Comparison of ENCODE assay signal across 8 mouse cellular contexts in the genomic region with DNA sequence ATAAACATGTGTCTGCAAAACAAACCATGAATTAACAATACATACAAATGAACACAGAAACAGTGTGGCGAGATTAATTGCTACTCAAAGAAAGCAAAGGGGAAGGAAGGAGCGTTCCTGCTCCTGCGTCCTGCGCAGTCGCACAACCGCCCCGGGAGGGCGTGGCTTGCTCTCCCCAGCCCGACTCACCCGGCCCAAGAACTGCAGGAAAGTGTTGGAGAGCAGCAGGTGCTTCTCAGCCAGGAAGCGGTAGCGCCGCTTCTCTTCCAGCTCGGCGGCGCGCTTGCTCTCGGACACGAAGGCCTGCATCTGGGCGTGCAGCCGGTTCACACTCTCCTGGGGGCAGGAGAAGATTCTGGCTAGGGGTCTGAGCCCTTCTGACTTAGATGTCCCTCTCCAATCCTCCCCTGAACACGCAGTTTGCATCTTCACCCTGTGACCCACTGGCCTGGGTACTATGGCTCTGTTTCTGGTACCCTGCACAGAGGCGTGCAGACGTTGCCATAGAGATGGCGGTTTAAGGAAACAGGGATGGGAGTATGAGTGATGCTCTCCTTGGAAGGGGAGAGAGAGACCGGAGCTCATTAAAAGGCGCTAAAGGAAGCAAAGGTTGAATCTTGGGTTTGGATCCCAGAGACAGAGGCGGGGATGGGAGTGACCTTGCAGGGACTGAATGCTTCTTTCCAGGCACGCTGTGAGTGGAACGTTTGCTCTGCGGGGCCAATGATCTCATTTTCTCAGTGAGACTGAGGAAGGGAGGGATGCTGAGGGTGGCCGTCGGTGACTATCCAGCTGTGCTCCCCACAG. TPM values are rescaled to one million over a fixed set of nuclear protein-coding genes. Genes with fewer than 3 reads are reported as not detected.
A peak's percentile ranks its signal among the peaks of the same experiment; 100 is the strongest.
DNase-seq lines count a peak whose midpoint lies in the region; ATAC-seq and TF ChIP-seq lines count a peak whose summit lies in the region.

No protein-coding gene starts in this region.

- H3K79me2 ChIP-seq in liver, adult 2 months (ENCODE audit: control insufficient read depth, insufficient read depth, low read length), result no peaks in the 10 kb centered on the region

- intact Hi-C loops in gastrocnemius, postnatal 14 days (cut with DNase I; ENCODE audit: low total_unique reads), result loop anchor here (10.0 kb wide), 1 partner anchor 74 kb away; a partner anchor contains a TSS

- H3K36me3 ChIP-seq in hindbrain, postnatal 0 days (ENCODE audit: insufficient read depth, low read length), result no peaks in the 10 kb centered on the region
- no peaks in the 10 kb centered on the region for H3K36me3 ChIP-seq in liver, adult 2 months (ENCODE audit: control insufficient read depth, insufficient read depth, low read length)
- H3K36me3 ChIP-seq in midbrain, postnatal 0 days (ENCODE audit: insufficient read depth, low read length), result no peaks in the 10 kb centered on the region
- H3K36me3 ChIP-seq in stomach, embryonic 16.5 days (ENCODE audit: control insufficient read depth, insufficient read depth, low read length), result no peaks in the 10 kb centered on the region

- no peak overlapping the region for H3K27ac ChIP-seq in hindbrain, postnatal 0 days
- no peak overlapping the region for H3K27ac ChIP-seq in liver, adult 2 months (replicated peaks; ENCODE audit: insufficient read depth, low read depth, low read length)
- H3K27ac ChIP-seq in midbrain, postnatal 0 days (ENCODE audit: low read depth, low read length), result peak overlapping the region; percentile 34; the same call in 1 of the 2 replicates
- H3K27ac ChIP-seq in stomach, embryonic 16.5 days (ENCODE audit: low read length), result peak overlapping the region; percentile 60

- H3K9ac ChIP-seq in hindbrain, postnatal 0 days (replicated peaks; ENCODE audit: low read length), result peak overlapping the region; percentile 39
- peak overlapping the region; percentile 26; the same call in 1 of the 2 replicates for H3K9ac ChIP-seq in liver, adult 2 months (ENCODE audit: low read depth, low read length)
- peak overlapping the region; percentile 13; the same call in 1 of the 2 replicates for H3K9ac ChIP-seq in midbrain, postnatal 0 days (replicated peaks; ENCODE audit: low read length, poor library complexity, severe bottlenecking)
- H3K9ac ChIP-seq in stomach, embryonic 16.5 days (ENCODE audit: low read length), result peak overlapping the region; percentile 61

- TF ChIP-seq POLR2A in liver, adult 2 months (IDR thresholded peaks at IDR 0.05; ENCODE audit: extremely low read depth, insufficient read depth, low read length), result no peak

- peak overlapping the region; percentile 37 for H3K4me3 ChIP-seq in hindbrain, postnatal 0 days (ENCODE audit: low read length)
- H3K4me3 ChIP-seq in liver, adult 2 months (ENCODE audit: insufficient read depth, low read depth, low read length), result no peak overlapping the region; the same call in 1 of the 2 replicates
- H3K4me3 ChIP-seq in midbrain, postnatal 0 days (ENCODE audit: low read depth, low read length), result peak overlapping the region; percentile 39
- peak overlapping the region; percentile 41 for H3K4me3 ChIP-seq in stomach, embryonic 16.5 days (replicated peaks; ENCODE audit: low read length)

- 1% methylated on average over 33 of the region's 33 CpGs for WGBS in hindbrain, postnatal 0 days
- 40% methylated on average over 33 of the region's 33 CpGs for WGBS in liver, adult 2 months
- under 1% methylated on average over 33 of the region's 33 CpGs for WGBS in midbrain, postnatal 0 days
- 3% methylated on average over 33 of the region's 33 CpGs for WGBS in stomach, embryonic 16.5 days

- peak overlapping the region; percentile 62 for H3K4me2 ChIP-seq in hindbrain, postnatal 0 days (ENCODE audit: low read depth, low read length)
- H3K4me2 ChIP-seq in midbrain, postnatal 0 days (ENCODE audit: low read depth, low read length, poor library complexity, severe bottlenecking), result peak overlapping the region; percentile 62
- H3K4me2 ChIP-seq in stomach, embryonic 16.5 days (ENCODE audit: low read depth, low read length), result peak overlapping the region; percentile 67

- peak; percentile 69; the same call in 1 of the 2 replicates for ATAC-seq in frontal cortex, adult (ENCODE audit: low TSS enrichment)
- peak; percentile 79; the same call in 1 of the 2 replicates for ATAC-seq in hindbrain, postnatal 0 days
- 0 out of 2 replicates have a peak, but pooled peaks have one; percentile 35 for ATAC-seq in midbrain, postnatal 0 days (ENCODE audit: low FRiP score)
- ATAC-seq in stomach, embryonic 16.5 days (ENCODE audit: insufficient read depth, low FRiP score), result peak; percentile 72; the same call in 1 of the 2 replicates

- H3K4me1 ChIP-seq in hindbrain, postnatal 0 days (ENCODE audit: insufficient read depth, low read length), result no peaks in the 10 kb centered on the region
- H3K4me1 ChIP-seq in liver, adult 2 months (ENCODE audit: control insufficient read depth, insufficient read depth, low read length), result no peaks in the 10 kb centered on the region
- H3K4me1 ChIP-seq in midbrain, postnatal 0 days (ENCODE audit: insufficient read depth, low read length), result no peaks in the 10 kb centered on the region
- H3K4me1 ChIP-seq in stomach, embryonic 16.5 days (ENCODE audit: control insufficient read depth, insufficient read depth, low read length), result peaks cover 12% of the 10 kb centered on the region

- no peak for TF ChIP-seq CTCF in hindbrain, postnatal 0 days (IDR thresholded peaks at IDR 0.05; ENCODE audit: low read depth)
- TF ChIP-seq CTCF in liver, adult 2 months (IDR thresholded peaks at IDR 0.05; ENCODE audit: low read depth, low read length), result no peak
- TF ChIP-seq CTCF in midbrain, postnatal 0 days (IDR thresholded peaks at IDR 0.05), result no peak

- no peak for DNase-seq in frontal cortex, postnatal 25 days (ENCODE audit: low spot score in 2 of 2)
- DNase-seq in c-Kit-positive CD71-negative TER-119-negative erythroid progenitor cells, embryonic 14.5 days (ENCODE audit: low read depth), result peak; percentile 74
- peak; percentile 83 for DNase-seq in gastrocnemius, postnatal 14 days
- DNase-seq in hindbrain, postnatal 0 days (ENCODE audit: low spot score), result peak; percentile 77
- DNase-seq in liver, adult 2 months (ENCODE audit: extremely low read depth, low read depth, low spot score), result peak; percentile 14
- peak; percentile 54 for DNase-seq in midbrain, postnatal 0 days (ENCODE audit: low spot score)

- no peaks in the 10 kb centered on the region for H3K27me3 ChIP-seq in hindbrain, postnatal 0 days (ENCODE audit: insufficient read depth, low read length)
- no peaks in the 10 kb centered on the region for H3K27me3 ChIP-seq in liver, adult 2 months (ENCODE audit: control insufficient read depth, insufficient read depth, low read length)
- H3K27me3 ChIP-seq in midbrain, postnatal 0 days (ENCODE audit: insufficient read depth, low read length), result no peaks in the 10 kb centered on the region
- H3K27me3 ChIP-seq in stomach, embryonic 16.5 days (ENCODE audit: control insufficient read depth, insufficient read depth, low read length), result no peaks in the 10 kb centered on the region

- no peaks in the 10 kb centered on the region for H3K9me3 ChIP-seq in hindbrain, postnatal 0 days (ENCODE audit: low read length)
- no peaks in the 10 kb centered on the region for H3K9me3 ChIP-seq in midbrain, postnatal 0 days (ENCODE audit: low read length)
- H3K9me3 ChIP-seq in stomach, embryonic 16.5 days (replicated peaks; ENCODE audit: control insufficient read depth, low read length), result no peaks in the 10 kb centered on the region

RNA-seq across cellular contexts. Expression of a gene that starts 14.8 kb away (rescaled TPM):
- 1 to 10 TPM in 1 of 2 experiments, under 1 TPM in 1; 0.69 to 4.0 TPM for total RNA-seq in gastrocnemius, postnatal 14 days (2021)
- total RNA-seq in hindbrain, postnatal 0 days (2014; rRNA removed), result 1.7 and 2.3 TPM in 2 replicates
- polyA plus RNA-seq in hindbrain, postnatal 0 days (2015; fragmentation: Nextera tagmentation; extraction: Ambion mirVana), result 6.5 and 6.8 TPM in 2 replicates
- 0.20 TPM in 1 of 2 replicates, not detected in the other for total RNA-seq in liver, adult 2 months (2014; rRNA removed)
- 0.31 and 0.51 TPM in 2 replicates for polyA plus RNA-seq in liver, adult 2 months (2012; rRNA removed)
- 3.0 and 3.1 TPM in 2 replicates for total RNA-seq in midbrain, postnatal 0 days (2014; rRNA removed)
- polyA plus RNA-seq in midbrain, postnatal 0 days (2015; fragmentation: Nextera tagmentation; extraction: Ambion mirVana), result 8.0 and 8.5 TPM in 2 replicates
- polyA plus RNA-seq in stomach, embryonic 16.5 days (2015; fragmentation: Nextera tagmentation; extraction: Ambion mirVana), result 7.1 and 7.3 TPM in 2 replicates

RNA-seq across cellular contexts. Expression of a gene that starts 16.0 kb away (rescaled TPM):
- under 1 TPM; 0.12 to 0.38 TPM for total RNA-seq in gastrocnemius, postnatal 14 days (2021)
- 1.0 and 2.0 TPM in 2 replicates for total RNA-seq in hindbrain, postnatal 0 days (2014; rRNA removed)
- 3.1 and 3.7 TPM in 2 replicates for polyA plus RNA-seq in hindbrain, postnatal 0 days (2015; fragmentation: Nextera tagmentation; extraction: Ambion mirVana)
- total RNA-seq in liver, adult 2 months (2014; rRNA removed), result not detected in 2 replicates
- not detected in 2 replicates for polyA plus RNA-seq in liver, adult 2 months (2012; rRNA removed)
- 0.93 TPM in 1 of 2 replicates, not detected in the other for total RNA-seq in midbrain, postnatal 0 days (2014; rRNA removed)
- 0.45 and 0.54 TPM in 2 replicates for polyA plus RNA-seq in midbrain, postnatal 0 days (2015; fragmentation: Nextera tagmentation; extraction: Ambion mirVana)
- 0.15 TPM in 1 of 2 replicates, not detected in the other for polyA plus RNA-seq in stomach, embryonic 16.5 days (2015; fragmentation: Nextera tagmentation; extraction: Ambion mirVana)

RNA-seq across cellular contexts. Expression of a gene that starts 41.3 kb away (rescaled TPM):
- total RNA-seq in gastrocnemius, postnatal 14 days (2021), result under 1 TPM; 0.29 to 0.38 TPM
- 0.61 and 1.7 TPM in 2 replicates for total RNA-seq in hindbrain, postnatal 0 days (2014; rRNA removed)
- polyA plus RNA-seq in hindbrain, postnatal 0 days (2015; fragmentation: Nextera tagmentation; extraction: Ambion mirVana), result 1.5 and 2.1 TPM in 2 replicates
- total RNA-seq in liver, adult 2 months (2014; rRNA removed), result not detected in 2 replicates
- not detected in 2 replicates for polyA plus RNA-seq in liver, adult 2 months (2012; rRNA removed)
- total RNA-seq in midbrain, postnatal 0 days (2014; rRNA removed), result 1.8 and 3.7 TPM in 2 replicates
- polyA plus RNA-seq in midbrain, postnatal 0 days (2015; fragmentation: Nextera tagmentation; extraction: Ambion mirVana), result 1.1 and 2.0 TPM in 2 replicates
- polyA plus RNA-seq in stomach, embryonic 16.5 days (2015; fragmentation: Nextera tagmentation; extraction: Ambion mirVana), result 0.23 and 0.55 TPM in 2 replicates

RNA-seq across cellular contexts. Expression of a gene that starts 41.5 kb away (rescaled TPM):
- 10 to 100 TPM; 22.3 to 26.3 TPM for total RNA-seq in gastrocnemius, postnatal 14 days (2021)
- total RNA-seq in hindbrain, postnatal 0 days (2014; rRNA removed), result 59.4 and 68.0 TPM in 2 replicates
- 67.7 and 70.0 TPM in 2 replicates for polyA plus RNA-seq in hindbrain, postnatal 0 days (2015; fragmentation: Nextera tagmentation; extraction: Ambion mirVana)
- total RNA-seq in liver, adult 2 months (2014; rRNA removed), result 12.4 and 12.8 TPM in 2 replicates
- polyA plus RNA-seq in liver, adult 2 months (2012; rRNA removed), result 15.4 and 18.5 TPM in 2 replicates
- 65.8 and 81.1 TPM in 2 replicates for total RNA-seq in midbrain, postnatal 0 days (2014; rRNA removed)
- 78.1 and 84.2 TPM in 2 replicates for polyA plus RNA-seq in midbrain, postnatal 0 days (2015; fragmentation: Nextera tagmentation; extraction: Ambion mirVana)
- polyA plus RNA-seq in stomach, embryonic 16.5 days (2015; fragmentation: Nextera tagmentation; extraction: Ambion mirVana), result 55.0 and 58.7 TPM in 2 replicates

RNA-seq across cellular contexts. Expression of a gene that starts 57.7 kb away (rescaled TPM):
- 1 to 10 TPM; 9.0 to 9.8 TPM for total RNA-seq in gastrocnemius, postnatal 14 days (2021)
- 24.3 and 28.8 TPM in 2 replicates for total RNA-seq in hindbrain, postnatal 0 days (2014; rRNA removed)
- 15.2 and 15.7 TPM in 2 replicates for polyA plus RNA-seq in hindbrain, postnatal 0 days (2015; fragmentation: Nextera tagmentation; extraction: Ambion mirVana)
- total RNA-seq in liver, adult 2 months (2014; rRNA removed), result 16.3 and 29.3 TPM in 2 replicates
- 24.5 and 25.1 TPM in 2 replicates for polyA plus RNA-seq in liver, adult 2 months (2012; rRNA removed)
- 26.8 and 35.3 TPM in 2 replicates for total RNA-seq in midbrain, postnatal 0 days (2014; rRNA removed)
- polyA plus RNA-seq in midbrain, postnatal 0 days (2015; fragmentation: Nextera tagmentation; extraction: Ambion mirVana), result 14.5 and 17.6 TPM in 2 replicates
- 15.6 and 20.9 TPM in 2 replicates for polyA plus RNA-seq in stomach, embryonic 16.5 days (2015; fragmentation: Nextera tagmentation; extraction: Ambion mirVana)

Comparison
In these comparisons a context has a peak if more than half of its experiments do, and no peak if none do; other contexts are left out.
1. DNase-seq: peak in c-Kit-positive CD71-negative TER-119-negative erythroid progenitor cells, embryonic 14.5 days (single experiment), gastrocnemius, postnatal 14 days (single experiment), hindbrain, postnatal 0 days (single experiment), liver, adult 2 months (single experiment) and midbrain, postnatal 0 days (single experiment); none in frontal cortex, postnatal 25 days (0 of 2).
2. H3K27ac ChIP-seq: peak in midbrain, postnatal 0 days (single experiment) and stomach, embryonic 16.5 days (single experiment); none in hindbrain, postnatal 0 days (single experiment) and liver, adult 2 months (single experiment).
3. Peak in every context shown above with its lines, with median percentiles within 50 percentile points of each other: ATAC-seq, H3K4me2 ChIP-seq and H3K9ac ChIP-seq.